14 mouse cellular contexts compared by ENCODE assay signal in the genomic region with DNA sequence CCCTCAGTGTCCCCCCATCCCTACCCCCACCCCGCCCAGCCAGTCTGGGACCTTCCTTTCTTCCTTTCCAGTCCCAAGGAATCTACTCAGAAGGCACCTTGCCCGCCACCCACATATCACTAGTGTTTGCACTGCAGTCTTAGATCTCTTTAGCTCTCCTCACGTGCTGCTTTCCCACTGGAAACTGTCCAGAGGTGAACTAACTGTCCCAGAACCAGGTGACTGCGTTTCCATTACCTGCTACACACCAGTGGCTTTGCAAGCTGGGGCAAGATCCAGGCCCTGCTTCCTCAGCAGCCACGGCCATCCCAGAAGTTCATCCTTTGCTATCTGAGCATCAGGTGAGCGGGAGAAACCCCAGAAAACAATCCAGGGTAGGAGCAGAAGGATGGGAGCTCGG. TPM values are rescaled to one million over a fixed set of nuclear protein-coding genes. Genes with fewer than 3 reads are reported as not detected.
DNase-seq lines count a peak whose midpoint lies in the region; ATAC-seq lines count a peak whose summit lies in the region.
"Had no signal": no experiment of that assay in that cellular context is flagged by ENCODE, and none has a peak within 500 bp of the region (broad histone marks: within the 10 kb centered on the region; RNA-seq: fewer than 3 reads in every experiment).

No protein-coding gene starts in this region.

- H3K9me3 ChIP-seq in embryonic facial prominence, embryonic 14.5 days (ENCODE audit: control insufficient read depth, low read length), result no peaks in the 10 kb centered on the region
- H3K9me3 ChIP-seq in intestine, embryonic 16.5 days (ENCODE audit: control insufficient read depth, low read length), result no peaks in the 10 kb centered on the region
- H3K9me3 ChIP-seq: forebrain, embryonic 15.5 days; liver, embryonic 12.5 days had no signal

- 69% methylated on average over 7 of the region's 7 CpGs for WGBS in embryonic facial prominence, embryonic 14.5 days
- WGBS in intestine, embryonic 16.5 days, result 77% methylated on average over 7 of the region's 7 CpGs

- H3K36me3 ChIP-seq in embryonic facial prominence, embryonic 14.5 days (ENCODE audit: control insufficient read depth, insufficient read depth, low read length), result no peaks in the 10 kb centered on the region
- no peaks in the 10 kb centered on the region for H3K36me3 ChIP-seq in intestine, embryonic 16.5 days (ENCODE audit: control insufficient read depth, insufficient read depth, low read length)
- H3K36me3 ChIP-seq: forebrain, embryonic 15.5 days; liver, embryonic 12.5 days had no signal

- no peak overlapping the region for H3K4me3 ChIP-seq in embryonic facial prominence, embryonic 14.5 days (ENCODE audit: low read depth, low read length)
- H3K4me3 ChIP-seq in intestine, embryonic 16.5 days (ENCODE audit: low read length), result no peak overlapping the region
- H3K4me3 ChIP-seq: forebrain, embryonic 15.5 days; liver, embryonic 12.5 days had no signal

- H3K27ac ChIP-seq in embryonic facial prominence, embryonic 14.5 days (replicated peaks; ENCODE audit: low read depth, low read length), result peak overlapping the region; percentile 57; the same call in 1 of the 2 replicates
- peak overlapping the region; percentile 72 for H3K27ac ChIP-seq in intestine, embryonic 16.5 days (ENCODE audit: low read length)
- H3K27ac ChIP-seq: forebrain, embryonic 15.5 days had no signal

- H3K9ac ChIP-seq in embryonic facial prominence, embryonic 14.5 days (ENCODE audit: low read depth, low read length), result no peak overlapping the region
- H3K9ac ChIP-seq in intestine, embryonic 16.5 days (ENCODE audit: low read depth, low read length), result no peak overlapping the region
- H3K9ac ChIP-seq: forebrain, embryonic 15.5 days; liver, embryonic 12.5 days had no signal

- H3K4me1 ChIP-seq in embryonic facial prominence, embryonic 14.5 days (ENCODE audit: control insufficient read depth, insufficient read depth, low read length), result peaks cover 34% of the 10 kb centered on the region
- H3K4me1 ChIP-seq in intestine, embryonic 16.5 days (ENCODE audit: control insufficient read depth, insufficient read depth, low read length), result peaks cover 45% of the 10 kb centered on the region

- no peaks in the 10 kb centered on the region for H3K27me3 ChIP-seq in embryonic facial prominence, embryonic 14.5 days (replicated peaks; ENCODE audit: control insufficient read depth, insufficient read depth, low read length)
- H3K27me3 ChIP-seq in intestine, embryonic 16.5 days (replicated peaks; ENCODE audit: control insufficient read depth, insufficient read depth, low read length), result no peaks in the 10 kb centered on the region
- H3K27me3 ChIP-seq: forebrain, embryonic 15.5 days; liver, embryonic 12.5 days had no signal

- DNase-seq in kidney, adult 18-20 months, result peak; percentile 40
- DNase-seq in kidney, postnatal 14 days, result no peak
- no peak for DNase-seq in embryonic facial prominence, embryonic 14.5 days (ENCODE audit: low spot score)
- DNase-seq in kidney, postnatal 36 days, result peak; percentile 68 to 70
- no peak for DNase-seq in liver
- DNase-seq in left cerebral cortex, adult 9 months (ENCODE audit: low spot score in 2 of 2), result no peak
- DNase-seq: adrenal gland, adult 2 months; cerebellum, adult 2 months; cerebellum, postnatal 36 days; gastrocnemius, postnatal 25 days; thymus, postnatal 14 days had no signal

- no peak overlapping the region for H3K4me2 ChIP-seq in embryonic facial prominence, embryonic 14.5 days (ENCODE audit: low read depth, low read length)
- no peak overlapping the region for H3K4me2 ChIP-seq in intestine, embryonic 16.5 days (ENCODE audit: low read depth, low read length)
- H3K4me2 ChIP-seq: forebrain, embryonic 15.5 days; liver, embryonic 12.5 days had no signal

- ATAC-seq in embryonic facial prominence, embryonic 14.5 days (ENCODE audit: low read depth), result no peak
- no peak for ATAC-seq in intestine, embryonic 16.5 days
- ATAC-seq: forebrain, embryonic 15.5 days; liver, embryonic 12.5 days had no signal

RNA-seq across cellular contexts. Expression of a gene that starts 41.4 kb away (rescaled TPM):
- polyA plus RNA-seq in embryonic facial prominence, embryonic 14.5 days (2014; fragmentation: Nextera tagmentation; extraction: Ambion mirVana), result 57.1 and 57.7 TPM in 2 replicates
- polyA plus RNA-seq in intestine, embryonic 16.5 days (2015; fragmentation: Nextera tagmentation; extraction: Ambion mirVana), result 48.7 and 50.3 TPM in 2 replicates

Comparison
In these comparisons a context has a peak if more than half of its experiments do, and no peak if none do; other contexts are left out.
1. DNase-seq: peak in kidney, adult 18-20 months (single experiment) and kidney, postnatal 36 days (2 of 2); none in kidney, postnatal 14 days (single experiment), embryonic facial prominence, embryonic 14.5 days (single experiment), liver (single experiment) and left cerebral cortex, adult 9 months (0 of 2).